Mouse (Mus musculus) liver, embryonic 14.5 days (tissue): ENCODE measurements around the gene Sfmbt2. TPM values are rescaled to one million over a fixed set of nuclear protein-coding genes. Genes with fewer than 3 reads are reported as not detected.
"Not testable (repeated sequence)": the region's sequence is repeated elsewhere in the genome, so short reads cannot be mapped to it uniquely, and the experiment has no call there.

Experiments used
- ATAC-seq: fragments of 200-750 bp; cut with Nextera tagmentation; 2 replicates; pipeline ENCODE4 v1.8.0; 2017; ENCODE audit warnings: moderate number of reproducible peaks, mild to moderate bottlenecking, moderate library complexity; ENCODE audit not compliant: insufficient read depth
- DNase-seq, 3 experiments: peaks; one replicate each; pipeline ENCODE4 v3.0.0-alpha.2; 2012 to 2013; ENCODE audit warnings: low read depth in 3 of 3, low spot score in 3 of 3
- H3K27ac ChIP-seq: fragments of 300-500 bp; sonication (generic); 2 replicates; pipeline ENCODE4 v1.5.1; 2014; ENCODE audit warnings: moderate library complexity, mild to moderate bottlenecking, control low read depth, inconsistent platforms
- H3K27me3 ChIP-seq: fragments of 300-500 bp; sonication (generic); 2 replicates; pipeline ENCODE4 v1.6.1; 2014; ENCODE audit warnings: mild to moderate bottlenecking, low read length, moderate library complexity; ENCODE audit not compliant: control insufficient read depth, insufficient read depth
- H3K36me3 ChIP-seq: fragments of 300-500 bp; sonication (generic); replicated peaks from 2 replicates; pipeline ENCODE4 v1.6.1; 2014; ENCODE audit warnings: low read depth; ENCODE audit not compliant: control insufficient read depth, insufficient read depth
- H3K4me1 ChIP-seq, 2 experiments: fragments of 200-500 bp in 1 of 2; fragments of 300-500 bp in 1 of 2; sonication (generic) in 1 of 2; replicated peaks; 2 replicates each; pipeline ENCODE4 v1.6.1; 2012 to 2014; ENCODE audit warnings: antibody characterized with exemption in 1 of 2, inconsistent platforms in 1 of 2, low read length in 1 of 2; ENCODE audit not compliant: control insufficient read depth in 2 of 2, insufficient read depth in 2 of 2
- H3K4me2 ChIP-seq: fragments of 300-500 bp; sonication (generic); 2 replicates; pipeline ENCODE4 v1.6.1; 2014; ENCODE audit warnings: low read depth, mild to moderate bottlenecking, control low read depth, moderate library complexity
- H3K4me3 ChIP-seq, 2 experiments: fragments of 200-500 bp in 1 of 2; fragments of 300-500 bp in 1 of 2; sonication (generic) in 1 of 2; 2 replicates each; pipeline ENCODE4 v1.5.1; 2012 to 2014; ENCODE audit warnings: low read depth in 2 of 2, low read length in 2 of 2, mild to moderate bottlenecking in 2 of 2, control low read depth in 1 of 2, inconsistent platforms in 1 of 2, moderate library complexity in 1 of 2; ENCODE audit not compliant: insufficient read depth in 1 of 2
- H3K9ac ChIP-seq: fragments of 300-500 bp; sonication (generic); replicated peaks from 2 replicates; pipeline ENCODE4 v1.6.1; 2014; ENCODE audit warnings: mild to moderate bottlenecking, control low read depth, moderate library complexity
- H3K9me3 ChIP-seq: fragments of 300-500 bp; sonication (generic); 2 replicates; pipeline ENCODE4 v1.6.1; 2016; ENCODE audit warnings: low read length, mixed read lengths; ENCODE audit not compliant: control insufficient read depth
- CTCF ChIP-seq: IDR thresholded peaks from 2 replicates; pipeline ENCODE4 v1.5.1; 2016; ENCODE audit warnings: antibody characterized with exemption, low read depth, control low read depth
- EP300 ChIP-seq: IDR thresholded peaks from 2 replicates; pipeline ENCODE4 v1.6.1; 2016; ENCODE audit warnings: antibody characterized with exemption, low read depth
- WGBS: fragments of 180-500 bp; shearing (Covaris S2); extraction: QIAGEN DNeasy Blood & Tissue Kit; methylation state at CpG from one replicate; pipeline ENCODE4 v1.1.7; 2014; ENCODE audit not compliant: insufficient replicate concordance; 5-methylcytosine and 5-hydroxymethylcytosine counted together
- polyA plus RNA-seq, 2 experiments: library from polyadenylated mRNA; depleted of rRNA in 1 of 2; stranded (reverse) in 1 of 2; unstranded in 1 of 2; fragments of >200 nt; fragmentation: Nextera tagmentation in 1 of 2; extraction: Ambion mirVana in 1 of 2; gene quantifications; 2 replicates each; pipeline versions ENCODE4 v1.2.1 to v1.2.3; 2012 to 2014

Sfmbt2 gene
- polyA plus RNA-seq, 2 experiments = 0.17 to 0.37 TPM

DNA sequence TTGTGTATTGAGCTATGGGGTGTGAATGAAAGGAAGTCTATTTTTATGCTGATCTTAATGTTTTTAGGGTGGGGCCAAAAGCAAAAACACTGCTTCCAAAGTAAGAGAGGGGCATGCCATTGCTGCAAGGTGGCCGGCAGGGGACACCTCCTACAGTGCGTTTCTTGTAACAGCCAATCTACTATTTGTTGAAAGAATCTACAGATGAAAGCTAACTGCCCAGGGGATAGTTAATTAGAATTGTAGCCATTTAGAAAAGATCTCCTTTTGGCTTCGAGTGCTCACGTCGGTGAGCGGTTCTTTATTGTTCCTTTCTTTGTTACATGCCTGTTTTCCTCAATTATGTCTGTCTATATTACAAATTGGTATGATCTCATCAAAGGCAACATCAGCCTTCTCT, 36.0 kb upstream of the Sfmbt2 start:
- ATAC-seq = no peak
- no peak for TF ChIP-seq CTCF
- H3K27me3 ChIP-seq = no peaks in the 10 kb centered on the region; the same call in 1 of the 2 replicates
- H3K4me2 ChIP-seq = no peak overlapping the region
- no peaks in the 10 kb centered on the region for H3K36me3 ChIP-seq
- no peak overlapping the region for H3K9ac ChIP-seq
- H3K9me3 ChIP-seq = no peaks in the 10 kb centered on the region
- 36% methylated on average over 6 of the region's 6 CpGs for WGBS
- no peaks in the 10 kb centered on the region for H3K4me1 ChIP-seq
- H3K27ac ChIP-seq = no peak overlapping the region
- no peak for DNase-seq
- H3K4me3 ChIP-seq = no peak overlapping the region

DNA sequence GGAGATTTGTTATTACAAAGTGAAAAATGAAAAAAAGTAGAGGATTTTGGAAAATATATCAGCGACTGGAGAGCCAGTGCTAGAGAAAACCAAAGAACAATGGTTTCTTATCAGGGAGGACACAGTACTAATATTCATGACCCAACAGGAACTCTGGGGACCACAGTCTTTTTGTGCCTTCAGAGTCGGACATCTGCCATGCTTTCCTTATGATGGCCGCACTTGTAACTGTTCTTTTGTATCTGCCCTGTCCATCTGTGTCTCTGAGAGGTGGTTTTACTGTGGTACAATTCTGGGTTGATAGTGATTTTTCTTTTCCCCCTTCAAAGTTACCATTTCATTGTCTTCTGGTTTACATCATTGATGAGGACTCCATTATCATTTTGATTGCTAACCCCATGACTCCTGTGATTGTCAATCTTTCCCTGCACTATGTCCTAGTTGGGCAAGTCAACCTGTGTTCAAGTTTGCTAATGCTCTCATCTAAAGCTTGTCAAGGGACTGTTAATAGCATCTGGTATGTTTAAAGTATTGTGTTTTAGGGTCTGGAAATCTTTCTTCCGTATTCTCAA, 35.2 kb upstream of the Sfmbt2 start:
- no peak overlapping the region for H3K4me2 ChIP-seq
- WGBS = 21% methylated on average over 4 of the region's 4 CpGs
- no peaks in the 10 kb centered on the region for H3K9me3 ChIP-seq
- ATAC-seq (no peak), DNase-seq (no peak)
- H3K27ac ChIP-seq = no peak overlapping the region
- no peaks in the 10 kb centered on the region for H3K4me1 ChIP-seq
- no peak overlapping the region for H3K4me3 ChIP-seq
- no peaks in the 10 kb centered on the region for H3K36me3 ChIP-seq
- TF ChIP-seq EP300 (no peak), CTCF (no peak)
- H3K27me3 ChIP-seq = no peaks in the 10 kb centered on the region; the same call in 1 of the 2 replicates
- H3K9ac ChIP-seq = no peak overlapping the region

DNA sequence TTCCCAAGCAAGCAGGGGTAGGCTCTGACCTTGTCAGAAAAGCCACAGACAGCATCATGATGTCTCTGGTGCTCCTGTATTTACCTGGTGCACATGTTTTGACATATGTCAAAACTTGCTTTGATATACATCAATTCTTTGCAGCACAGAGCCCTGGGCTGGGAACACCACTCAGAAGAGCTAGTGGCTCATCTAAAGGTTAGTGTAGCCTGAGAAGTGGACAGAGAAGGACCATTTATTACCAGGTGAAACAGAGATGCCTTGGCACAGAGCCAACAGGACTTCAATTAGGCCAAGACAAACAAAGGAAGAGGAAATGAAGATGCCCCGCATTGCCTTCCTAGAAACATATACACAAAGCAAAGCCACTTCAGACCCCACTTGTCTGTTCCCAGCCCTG, 30.3 kb upstream of the Sfmbt2 start:
- no peak overlapping the region for H3K27ac ChIP-seq
- no peak for DNase-seq
- TF ChIP-seq EP300 = no peak
- no peak for TF ChIP-seq CTCF
- no peak overlapping the region for H3K4me3 ChIP-seq
- no peaks in the 10 kb centered on the region for H3K9me3 ChIP-seq
- H3K4me1 ChIP-seq = no peaks in the 10 kb centered on the region
- no peak overlapping the region for H3K9ac ChIP-seq
- no peak for ATAC-seq
- H3K27me3 ChIP-seq = no peaks in the 10 kb centered on the region; the same call in 1 of the 2 replicates
- WGBS = 54% methylated on average over 1 of the region's 1 CpGs
- no peak overlapping the region for H3K4me2 ChIP-seq
- no peaks in the 10 kb centered on the region for H3K36me3 ChIP-seq

DNA sequence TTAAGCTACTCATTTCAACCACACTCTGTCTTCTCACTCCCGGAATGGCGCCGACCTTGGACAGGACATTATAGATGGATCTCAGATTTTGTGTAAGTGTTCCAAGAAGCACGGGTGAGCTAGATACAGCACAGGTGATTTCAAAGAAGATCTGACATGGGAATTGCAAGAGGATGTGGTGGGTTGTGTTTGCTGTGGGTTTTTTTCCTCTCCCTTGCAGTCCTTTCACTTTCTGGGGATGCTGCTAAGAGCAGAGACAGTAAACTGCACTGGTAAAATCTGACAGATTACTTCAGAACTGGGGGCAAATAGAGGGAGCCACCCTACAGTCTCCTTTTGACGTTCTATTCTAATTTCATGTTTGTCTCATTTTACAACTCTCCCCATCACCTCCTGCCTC, 26.8 kb upstream of the Sfmbt2 start:
- DNase-seq (no peak), ATAC-seq (no peak)
- H3K4me3 ChIP-seq = no peak overlapping the region
- no peaks in the 10 kb centered on the region for H3K27me3 ChIP-seq
- TF ChIP-seq EP300 = no peak
- no peak for TF ChIP-seq CTCF
- no peak overlapping the region for H3K27ac ChIP-seq
- 62% methylated on average over 5 of the region's 5 CpGs for WGBS
- H3K4me2 ChIP-seq = no peak overlapping the region
- H3K9me3 ChIP-seq = no peaks in the 10 kb centered on the region
- no peaks in the 10 kb centered on the region for H3K36me3 ChIP-seq
- no peaks in the 10 kb centered on the region for H3K4me1 ChIP-seq
- no peak overlapping the region for H3K9ac ChIP-seq

DNA sequence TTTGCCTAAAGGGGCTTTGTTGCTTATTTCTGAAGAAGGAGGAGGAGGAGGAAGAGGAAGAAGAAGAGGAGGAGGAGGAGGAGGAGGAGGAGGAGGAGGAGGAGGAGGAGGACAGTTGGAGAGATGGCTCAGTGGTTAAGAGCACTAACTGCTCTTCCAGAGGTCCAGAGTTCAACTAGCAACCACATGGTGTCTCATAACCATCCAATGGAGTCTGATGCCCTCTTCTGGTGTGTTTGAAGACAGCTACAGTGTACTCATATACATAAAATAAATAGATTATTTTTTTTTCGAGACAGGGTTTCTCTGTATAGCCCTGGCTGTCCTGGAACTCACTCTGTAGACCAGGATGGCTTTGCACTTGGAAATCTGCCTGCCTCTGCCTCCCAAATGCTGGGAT, 26.2 kb upstream of the Sfmbt2 start:
- H3K4me3 ChIP-seq, DNase-seq, H3K9me3 ChIP-seq, H3K4me1 ChIP-seq, H3K4me2 ChIP-seq, H3K27me3 ChIP-seq, H3K27ac ChIP-seq, H3K36me3 ChIP-seq, H3K9ac ChIP-seq, ATAC-seq: not testable (repeated sequence)
- WGBS = 64% methylated on average over 1 of the region's 1 CpGs
